ENCODE assay signal across 8 mouse cellular contexts in genomic region chr5:44414441-44414840, GRCm38 (mm10).
DNase-seq lines count a peak whose midpoint lies in the region; ATAC-seq and TF ChIP-seq lines count a peak whose summit lies in the region.

No protein-coding gene starts in this region.

- ATAC-seq in cerebellum, adult (ENCODE audit: insufficient number of reproducible peaks, low FRiP score, low TSS enrichment): peak; percentile 40; the same call in 1 of the 2 replicates
- ATAC-seq in kidney, embryonic 15.5 days (replicated peaks; ENCODE audit: low FRiP score): no peak
- ATAC-seq in limb, embryonic 14.5 days (ENCODE audit: low FRiP score, low read depth): peak; percentile 86

- no peak for TF ChIP-seq CTCF in brain, embryonic 14.5 days (IDR thresholded peaks at IDR 0.05; ENCODE audit: borderline replicate concordance, extremely low read depth, insufficient read depth, insufficient read length)

- H3K9me3 ChIP-seq in kidney, embryonic 15.5 days (replicated peaks): no peaks in the 10 kb centered on the region
- no peaks in the 10 kb centered on the region for H3K9me3 ChIP-seq in limb, embryonic 14.5 days (ENCODE audit: control insufficient read depth, low read length)

- 0 out of 2 replicates have a peak, but pooled peaks cover 4% of the 10 kb centered on the region for H3K4me1 ChIP-seq in kidney, embryonic 15.5 days
- no peaks in the 10 kb centered on the region; the same call in 1 of the 2 replicates for H3K4me1 ChIP-seq in limb, embryonic 14.5 days (ENCODE audit: control insufficient read depth, insufficient read depth, low read length)

- peak overlapping the region; percentile 1; the same call in 1 of the 2 replicates for H3K27ac ChIP-seq in kidney, embryonic 15.5 days
- 0 out of 2 replicates have a peak overlapping the region, but pooled peaks have one; percentile 1 for H3K27ac ChIP-seq in limb, embryonic 14.5 days (replicated peaks; ENCODE audit: low read depth, low read length)

- H3K9ac ChIP-seq in kidney, embryonic 15.5 days: no peak overlapping the region
- H3K9ac ChIP-seq in limb, embryonic 14.5 days (ENCODE audit: low read depth, low read length, severe bottlenecking): no peak overlapping the region

- no peaks in the 10 kb centered on the region for H3K27me3 ChIP-seq in kidney, embryonic 15.5 days
- no peaks in the 10 kb centered on the region for H3K27me3 ChIP-seq in limb, embryonic 14.5 days (ENCODE audit: control insufficient read depth, insufficient read depth, low read length)

- no peak overlapping the region for H3K4me2 ChIP-seq in kidney, embryonic 15.5 days
- no peak overlapping the region for H3K4me2 ChIP-seq in limb, embryonic 14.5 days (replicated peaks; ENCODE audit: low read depth, low read length, severe bottlenecking)

- no peaks in the 10 kb centered on the region for H3K36me3 ChIP-seq in kidney, embryonic 15.5 days
- no peaks in the 10 kb centered on the region for H3K36me3 ChIP-seq in limb, embryonic 14.5 days (ENCODE audit: control insufficient read depth, insufficient read depth, low read length)

- DNase-seq in cerebellum, adult 11 months: no peak
- peak; percentile 91 for DNase-seq in brain, embryonic 14.5 days (ENCODE audit: low read depth)
- DNase-seq in frontal cortex, postnatal 10 days (ENCODE audit: low spot score in 2 of 2): peak; percentile 65 to 75
- DNase-seq in limb, embryonic 14.5 days (ENCODE audit: low spot score): peak; percentile 92
- DNase-seq in right cerebral cortex, postnatal 4 days: peak; percentile 87
- DNase-seq in thymus, postnatal 10 days (ENCODE audit: low spot score in 2 of 2): no peak

- no peak for TF ChIP-seq POLR2A in brain, embryonic 14.5 days (IDR thresholded peaks at IDR 0.05; ENCODE audit: borderline replicate concordance, extremely low read depth, insufficient read depth, insufficient read length, poor library complexity, severe bottlenecking)
- TF ChIP-seq POLR2A in limb, embryonic 14.5 days (IDR thresholded peaks at IDR 0.05; ENCODE audit: borderline replicate concordance, extremely low read depth, insufficient read depth, insufficient read length): no peak

- H3K4me3 ChIP-seq in kidney, embryonic 15.5 days (replicated peaks): no peak overlapping the region
- H3K4me3 ChIP-seq in limb, embryonic 14.5 days (replicated peaks; ENCODE audit: low read length): no peak overlapping the region

- WGBS in kidney, embryonic 15.5 days: 48% methylated on average over 7 of the region's 7 CpGs
- 47% methylated on average over 7 of the region's 7 CpGs for WGBS in limb, embryonic 14.5 days

Comparison
In these comparisons a context has a peak if more than half of its experiments do, and no peak if none do; other contexts are left out.
1. DNase-seq: peak in brain, embryonic 14.5 days (single experiment), frontal cortex, postnatal 10 days (2 of 2), limb, embryonic 14.5 days (single experiment) and right cerebral cortex, postnatal 4 days (single experiment); none in cerebellum, adult 11 months (single experiment) and thymus, postnatal 10 days (0 of 2).